Mouse (Mus musculus) ES-E14 (cell line): ENCODE measurements around the gene Klc3.

ENCODE experiments used
- HCFC1 ChIP-seq: IDR thresholded peaks from 2 replicates; pipeline ENCODE4 v1.6.1; 2012; ENCODE audit warnings: low read length, inconsistent platforms, borderline replicate concordance; ENCODE audit not compliant: insufficient read depth
- MAFK ChIP-seq: IDR thresholded peaks from 2 replicates; pipeline ENCODE4 v1.6.1; 2014; ENCODE audit warnings: mild to moderate bottlenecking, low read depth, low read length, inconsistent platforms; ENCODE audit not compliant: insufficient read depth
- ZC3H11A ChIP-seq: IDR thresholded peaks from 2 replicates; pipeline ENCODE4 v1.6.1; 2012; ENCODE audit warnings: low read depth, mild to moderate bottlenecking, inconsistent platforms, low read length, borderline replicate concordance
- ZNF384 ChIP-seq: IDR thresholded peaks from 2 replicates; pipeline ENCODE4 v1.6.1; 2012; ENCODE audit warnings: low read depth, low read length, inconsistent platforms

DNA sequence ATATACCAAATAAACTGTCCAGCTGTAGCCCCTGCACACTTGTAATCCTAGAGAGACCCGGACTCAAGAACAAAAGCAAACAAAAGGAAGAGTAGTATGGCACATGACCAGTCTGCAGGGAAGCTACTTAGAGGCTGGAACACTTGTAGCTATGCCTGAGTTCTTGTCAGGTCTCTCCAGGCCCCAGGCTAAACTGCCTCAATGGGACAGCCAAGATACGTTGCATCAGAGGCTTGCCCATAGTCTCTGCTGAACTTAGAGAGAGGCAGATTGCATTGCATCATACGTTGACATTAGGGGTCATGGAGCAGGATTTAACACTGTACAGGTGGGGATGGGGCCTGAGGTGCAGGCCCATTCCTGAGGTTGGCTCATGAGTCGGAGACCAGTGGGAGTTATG lies 27.9 kb downstream of the Klc3 start:
- TF ChIP-seq ZNF384 (no peak), MAFK (no peak), ZC3H11A (no peak), HCFC1 (no peak)
